Mouse (Mus musculus) embryonic fibroblast, embryonic 13.5 days (primary cell): ENCODE measurements around the gene Nckap1l.

Source experiments
- CTCF ChIP-seq: IDR thresholded peaks from 2 replicates; pipeline ENCODE4 v1.5.1; 2011; ENCODE audit warnings: mild to moderate bottlenecking, control low read depth, low read length, moderate library complexity, borderline replicate concordance; ENCODE audit not compliant: insufficient read depth
- POLR2A ChIP-seq: IDR thresholded peaks from 2 replicates; pipeline ENCODE4 v1.6.1; 2011; ENCODE audit warnings: low read depth, mild to moderate bottlenecking, control low read depth, low read length, moderate library complexity

DNA sequence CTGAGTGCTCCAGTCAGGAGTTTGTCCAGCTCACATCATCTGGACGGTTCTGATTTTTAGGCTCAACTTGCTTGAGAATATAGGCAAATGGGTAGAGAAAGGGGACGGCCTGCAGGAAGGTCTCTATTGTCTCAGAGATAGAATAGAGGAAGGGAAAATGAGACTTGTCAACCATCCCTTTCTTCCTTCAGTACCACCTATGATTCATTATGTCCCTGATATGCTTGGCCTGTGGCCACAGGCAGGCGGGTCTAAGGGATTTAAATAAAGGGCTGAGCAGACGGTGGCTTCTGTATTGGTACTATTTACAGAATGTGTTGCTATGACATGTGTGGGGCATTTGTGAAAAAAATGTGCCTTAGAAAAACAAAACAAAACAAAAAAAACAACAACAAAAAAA lies 34.7 kb downstream of the Nckap1l start:
- TF ChIP-seq POLR2A = no peak
- TF ChIP-seq CTCF = no peak
